Mouse (Mus musculus) neural tube, embryonic 11.5 days (tissue): Measurements from ENCODE around the gene Fxyd5. TPM values are rescaled to one million over a fixed set of nuclear protein-coding genes. Genes with fewer than 3 reads are reported as not detected.

Source experiments
- ATAC-seq: fragments of 200-750 bp; cut with Nextera tagmentation; 2 replicates; pipeline ENCODE4 v1.8.0; 2017; ENCODE audit warnings: moderate number of reproducible peaks, mild to moderate bottlenecking, moderate TSS enrichment, moderate library complexity; ENCODE audit not compliant: insufficient read depth, low FRiP score, low TSS enrichment
- DNase-seq: peaks from one replicate; pipeline ENCODE4 v3.0.0-alpha.2; 2015; ENCODE audit warnings: low spot score
- H3K27ac ChIP-seq: fragments of 300-500 bp; sonication (generic); 2 replicates; pipeline ENCODE4 v1.5.1; 2014; ENCODE audit warnings: low read depth, mild to moderate bottlenecking, low read length
- H3K27me3 ChIP-seq: fragments of 300-500 bp; sonication (generic); 2 replicates; pipeline ENCODE4 v1.6.1; 2014; ENCODE audit warnings: mild to moderate bottlenecking, low read length, mixed read lengths; ENCODE audit not compliant: control insufficient read depth, insufficient read depth
- H3K36me3 ChIP-seq: fragments of 300-500 bp; sonication (generic); 2 replicates; pipeline ENCODE4 v1.6.1; 2014; ENCODE audit warnings: mild to moderate bottlenecking, low read length, moderate library complexity, mixed read lengths; ENCODE audit not compliant: control insufficient read depth, insufficient read depth
- H3K4me1 ChIP-seq: fragments of 300-500 bp; sonication (generic); 2 replicates; pipeline ENCODE4 v1.6.1; 2014; ENCODE audit warnings: low read length, mixed read lengths; ENCODE audit not compliant: control insufficient read depth, insufficient read depth
- H3K4me2 ChIP-seq: fragments of 300-500 bp; sonication (generic); 2 replicates; pipeline ENCODE4 v1.6.1; 2014; ENCODE audit warnings: low read depth, mild to moderate bottlenecking, moderate library complexity
- H3K4me3 ChIP-seq: fragments of 300-500 bp; sonication (generic); 2 replicates; pipeline ENCODE4 v1.5.1; 2014; ENCODE audit warnings: low read depth, low read length
- H3K9ac ChIP-seq: fragments of 300-500 bp; sonication (generic); 2 replicates; pipeline ENCODE4 v1.6.1; 2014; ENCODE audit warnings: mild to moderate bottlenecking, low read length
- H3K9me3 ChIP-seq: fragments of 300-500 bp; sonication (generic); 2 replicates; pipeline ENCODE4 v1.6.1; 2016; ENCODE audit warnings: low read length; ENCODE audit not compliant: control insufficient read depth
- WGBS: fragments of 180-500 bp; shearing (Covaris S2); extraction: QIAGEN DNeasy Blood & Tissue Kit; methylation state at CpG from one replicate; pipeline ENCODE4 v1.1.7; 2014; 5-methylcytosine and 5-hydroxymethylcytosine counted together
- polyA plus RNA-seq: library from polyadenylated mRNA; unstranded; fragments of >200 nt; fragmentation: Nextera tagmentation; extraction: Ambion mirVana; gene quantifications from 2 replicates; pipeline ENCODE4 v1.2.1, GENCODE M21; 2014

The Fxyd5 gene
- polyA plus RNA-seq: 16.2 and 17.3 TPM in 2 replicates

- DNase-seq: no peak
- no peak for ATAC-seq
- no peaks in the 10 kb centered on the region for H3K36me3 ChIP-seq
- peaks cover 21% of the 10 kb centered on the region for H3K27me3 ChIP-seq
- H3K9me3 ChIP-seq: no peaks in the 10 kb centered on the region
- H3K4me2 ChIP-seq: peak within 1 kb of the TSS; percentile 28
- no peak within 1 kb of the TSS for H3K27ac ChIP-seq
- 29% methylated on average over 10 of the region's 10 CpGs for WGBS
- H3K4me3 ChIP-seq: no peak within 1 kb of the TSS
- H3K9ac ChIP-seq: 0 out of 2 replicates have a peak within 1 kb of the TSS, but pooled peaks have one; percentile 15
- no peaks in the 10 kb centered on the region for H3K4me1 ChIP-seq
Observed at GRCm38 (mm10) chr7:31042431-31042910, at the start of gene Fxyd5. Gene Fxyd5, minus strand, starts transcription at chr7:31042481.

DNA sequence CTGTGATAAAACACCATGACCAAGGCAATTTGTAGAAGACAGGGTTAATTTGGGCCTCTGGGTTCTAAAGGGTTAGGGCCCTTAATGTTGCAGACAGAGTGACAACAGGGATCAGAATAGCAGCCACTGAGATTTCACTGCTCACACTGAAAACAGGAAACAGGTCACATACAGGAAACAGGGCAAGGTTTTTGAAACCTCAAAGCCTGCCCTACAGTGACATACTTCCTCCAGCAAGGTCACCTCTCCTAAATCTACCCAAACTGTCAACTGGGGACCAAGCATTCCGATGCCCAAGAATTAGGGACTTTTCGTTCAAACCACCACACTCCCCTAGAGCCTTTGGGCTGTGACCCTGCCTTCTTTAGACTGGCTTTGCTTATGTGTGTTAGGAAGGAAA is 47.4 kb upstream of the Fxyd5 start:
- no peak overlapping the region for H3K27ac ChIP-seq
- WGBS: 96% methylated on average over 2 of the region's 2 CpGs
- DNase-seq (no peak), ATAC-seq (no peak)
- H3K4me2 ChIP-seq: no peak overlapping the region
- H3K36me3 ChIP-seq: no peaks in the 10 kb centered on the region
- H3K4me1 ChIP-seq: no peaks in the 10 kb centered on the region
- H3K9ac ChIP-seq: no peak overlapping the region
- no peak overlapping the region for H3K4me3 ChIP-seq
- no peaks in the 10 kb centered on the region for H3K27me3 ChIP-seq
- no peaks in the 10 kb centered on the region for H3K9me3 ChIP-seq

DNA sequence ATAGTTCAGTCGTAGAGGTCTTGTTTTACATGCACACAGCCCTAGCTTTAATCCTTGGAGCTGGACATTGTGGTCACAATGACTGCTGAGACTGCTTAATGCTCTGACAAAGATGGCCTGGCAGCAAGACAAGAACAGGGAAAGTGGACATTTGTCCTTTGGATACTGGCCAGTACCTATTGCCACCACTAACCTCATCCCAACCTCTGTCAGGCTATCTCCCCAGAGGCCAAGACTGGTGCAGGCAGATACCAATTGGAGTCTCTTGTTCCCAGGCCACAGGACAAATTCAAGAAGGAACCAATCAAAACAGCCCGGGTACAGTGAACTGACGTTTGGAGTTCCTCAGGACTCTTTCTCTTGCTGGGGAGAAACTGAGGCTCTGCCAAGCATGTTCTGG is 45.9 kb upstream of the Fxyd5 start:
- Histone ChIP-seq H3K27ac (no peak overlapping the region), H3K9ac (no peak overlapping the region; the same call in 1 of the 2 replicates), H3K4me2 (no peak overlapping the region), H3K4me3 (no peak overlapping the region), H3K9me3 (no peaks in the 10 kb centered on the region), H3K4me1 (no peaks in the 10 kb centered on the region), H3K27me3 (no peaks in the 10 kb centered on the region), H3K36me3 (no peaks in the 10 kb centered on the region)
- ATAC-seq: no peak
- no peak for DNase-seq
- WGBS: 76% methylated on average over 3 of the region's 3 CpGs

- Histone ChIP-seq H3K36me3 (no peaks in the 10 kb centered on the region), H3K9me3 (no peaks in the 10 kb centered on the region), H3K4me3 (no peak overlapping the region), H3K4me1 (0 out of 2 replicates have a peak, but pooled peaks cover 2% of the 10 kb centered on the region), H3K27me3 (no peaks in the 10 kb centered on the region), H3K4me2 (no peak overlapping the region), H3K27ac (no peak overlapping the region), H3K9ac (no peak overlapping the region)
- WGBS: 68% methylated on average over 2 of the region's 2 CpGs
- ATAC-seq (no peak), DNase-seq (no peak)
Observed at GRCm38 (mm10) chr7:31087262-31087661, 45.0 kb upstream of the Fxyd5 start.

- Histone ChIP-seq H3K9me3 (no peaks in the 10 kb centered on the region), H3K9ac (no peak overlapping the region), H3K27ac (no peak overlapping the region), H3K4me3 (no peak overlapping the region), H3K4me1 (0 out of 2 replicates have a peak, but pooled peaks cover 2% of the 10 kb centered on the region), H3K4me2 (no peak overlapping the region), H3K36me3 (no peaks in the 10 kb centered on the region), H3K27me3 (no peaks in the 10 kb centered on the region)
- DNase-seq (no peak), ATAC-seq (no peak)
- 87% methylated on average over 9 of the region's 9 CpGs for WGBS
Observed at GRCm38 (mm10) chr7:31086175-31086755, 44.0 kb upstream of the Fxyd5 start.

DNA sequence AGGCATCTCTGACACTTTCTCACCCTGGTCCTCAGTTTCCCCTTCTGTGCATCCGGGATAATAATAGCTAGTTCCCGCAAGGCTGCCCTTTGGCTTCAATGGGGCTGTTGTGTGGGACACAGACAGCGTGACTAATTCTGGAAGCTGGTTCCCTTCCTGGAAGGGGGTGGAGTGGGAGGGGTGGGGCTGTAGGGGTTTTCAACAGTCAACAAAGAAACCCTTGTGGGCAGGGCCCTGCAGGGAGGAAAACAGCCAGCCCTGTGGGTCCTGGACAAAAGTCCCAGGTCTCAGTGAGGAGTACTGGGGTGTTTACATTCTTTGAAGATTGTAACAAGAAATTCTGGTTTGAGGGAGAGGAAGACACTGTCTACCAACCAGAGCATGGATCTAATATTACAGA is 42.9 kb upstream of the Fxyd5 start:
- 0 out of 2 replicates have a peak, but pooled peaks cover 2% of the 10 kb centered on the region for H3K4me1 ChIP-seq
- DNase-seq: peak; percentile 48
- 35% methylated on average over 3 of the region's 3 CpGs for WGBS
- H3K4me2 ChIP-seq: no peak overlapping the region
- no peaks in the 10 kb centered on the region for H3K36me3 ChIP-seq
- H3K9me3 ChIP-seq: 0 out of 2 replicates have a peak, but pooled peaks cover 2% of the 10 kb centered on the region
- peak; percentile 68 for ATAC-seq
- H3K27me3 ChIP-seq: no peaks in the 10 kb centered on the region
- H3K27ac ChIP-seq: 0 out of 2 replicates have a peak overlapping the region, but pooled peaks have one; percentile 0
- no peak overlapping the region for H3K9ac ChIP-seq
- H3K4me3 ChIP-seq: no peak overlapping the region

GRCm38 (mm10) chr7:31084140-31084539 is 41.9 kb upstream of the Fxyd5 start:
- Histone ChIP-seq H3K9ac (no peak overlapping the region), H3K4me3 (no peak overlapping the region), H3K36me3 (no peaks in the 10 kb centered on the region), H3K9me3 (0 out of 2 replicates have a peak, but pooled peaks cover 2% of the 10 kb centered on the region), H3K27me3 (no peaks in the 10 kb centered on the region), H3K4me1 (0 out of 2 replicates have a peak, but pooled peaks cover 2% of the 10 kb centered on the region), H3K4me2 (no peak overlapping the region), H3K27ac (no peak overlapping the region)
- no peak for DNase-seq
- 62% methylated on average over 9 of the region's 9 CpGs for WGBS
- ATAC-seq: no peak

DNA sequence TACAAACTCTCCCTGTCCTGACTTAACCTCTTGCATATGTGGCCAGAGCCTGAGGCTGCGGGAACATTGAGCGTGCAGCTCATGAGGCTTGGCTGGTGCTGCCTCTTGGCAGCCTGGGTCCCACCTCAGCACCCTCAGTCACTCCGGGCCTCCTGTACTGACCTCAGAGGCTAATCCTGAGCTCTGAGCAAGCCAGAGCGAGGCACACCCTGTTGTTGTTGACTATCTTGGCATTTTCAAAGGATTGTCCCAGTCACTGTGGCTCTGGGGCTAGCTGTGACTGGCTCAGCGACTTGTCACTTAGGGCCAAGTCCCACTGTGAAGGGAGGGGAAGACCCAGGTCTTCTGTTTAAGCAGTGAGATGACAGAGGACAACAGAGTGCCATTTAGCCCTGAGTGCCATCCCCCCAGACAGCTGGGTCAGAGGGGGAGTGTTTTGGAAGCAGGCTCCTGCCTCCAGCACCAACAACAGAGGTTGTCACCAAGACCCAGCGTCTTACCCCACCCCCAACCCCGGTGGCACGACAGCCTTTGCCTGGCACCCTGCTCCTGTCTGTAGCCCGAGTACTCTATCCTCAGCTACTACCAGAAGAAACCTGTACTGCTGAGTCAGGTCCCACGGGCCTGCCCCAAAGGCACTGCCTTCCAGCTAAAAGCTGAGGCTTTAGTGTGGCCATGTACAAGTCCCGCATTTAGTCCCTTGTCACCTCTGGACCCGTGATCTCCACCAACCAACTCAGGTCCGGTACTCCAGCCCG is 40.7 kb upstream of the Fxyd5 start:
- H3K36me3 ChIP-seq: no peaks in the 10 kb centered on the region
- no peak for ATAC-seq
- 0 out of 2 replicates have a peak, but pooled peaks cover 2% of the 10 kb centered on the region for H3K9me3 ChIP-seq
- no peak overlapping the region for H3K4me2 ChIP-seq
- 66% methylated on average over 14 of the region's 14 CpGs for WGBS
- no peak overlapping the region for H3K4me3 ChIP-seq
- H3K4me1 ChIP-seq: 0 out of 2 replicates have a peak, but pooled peaks cover 2% of the 10 kb centered on the region
- no peak overlapping the region for H3K27ac ChIP-seq
- DNase-seq: no peak
- no peaks in the 10 kb centered on the region for H3K27me3 ChIP-seq
- no peak overlapping the region for H3K9ac ChIP-seq
